Mouse (Mus musculus): Measurements from ENCODE around the gene Zbed5. TPM values are rescaled to one million over a fixed set of nuclear protein-coding genes. Genes with fewer than 3 reads are reported as not detected.
"Not testable (repeated sequence)": the region's sequence is repeated elsewhere in the genome, so short reads cannot be mapped to it uniquely, and the experiment has no call there.

The Zbed5 gene
- polyA plus RNA-seq, 1 experiment from 2014 or later: 6.9 TPM

- ATAC-seq (ENCODE audit: insufficient read depth): no peak
- H3K9ac ChIP-seq: no peak overlapping the region
- TF ChIP-seq CTCF (IDR thresholded peaks at IDR 0.05; ENCODE audit: low read depth): no peak
- peaks cover 40% of the 10 kb centered on the region for H3K36me3 ChIP-seq (ENCODE audit: insufficient read depth)
- no peaks in the 10 kb centered on the region for H3K9me3 ChIP-seq (ENCODE audit: low read depth, low read length)
- H3K27ac ChIP-seq (ENCODE audit: low read depth): no peak overlapping the region
- no peak overlapping the region for H3K4me2 ChIP-seq
- H3K4me3 ChIP-seq (ENCODE audit: low read depth, low read length): no peak overlapping the region
- H3K4me1 ChIP-seq (ENCODE audit: insufficient read depth): no peaks in the 10 kb centered on the region
- H3K27me3 ChIP-seq (ENCODE audit: insufficient read depth, low read length): no peaks in the 10 kb centered on the region
- 65% methylated on average over 3 of the region's 3 CpGs for WGBS
- no peak for DNase-seq
Observed at GRCm38 (mm10) chr5:129879888-129880287, 15.6 kb upstream of the Zbed5 start.

- no peak for TF ChIP-seq CTCF (IDR thresholded peaks at IDR 0.05; ENCODE audit: low read depth)
- H3K4me3 ChIP-seq (ENCODE audit: low read depth, low read length): peak overlapping the region; percentile 92
- WGBS: 22% methylated on average over 10 of the region's 10 CpGs
- no peak for ATAC-seq (ENCODE audit: insufficient read depth)
- H3K36me3 ChIP-seq (ENCODE audit: insufficient read depth): peaks cover 34% of the 10 kb centered on the region
- H3K27ac ChIP-seq (ENCODE audit: low read depth): peak overlapping the region; percentile 93; the same call in 1 of the 2 replicates
- H3K9me3 ChIP-seq (ENCODE audit: low read depth, low read length): no peaks in the 10 kb centered on the region
- H3K27me3 ChIP-seq (ENCODE audit: insufficient read depth, low read length): no peaks in the 10 kb centered on the region
- peak overlapping the region; percentile 93 for H3K4me2 ChIP-seq
- peak; percentile 11 for DNase-seq
- no peaks in the 10 kb centered on the region for H3K4me1 ChIP-seq (ENCODE audit: insufficient read depth)
- peak overlapping the region; percentile 91 for H3K9ac ChIP-seq
Observed at GRCm38 (mm10) chr5:129886271-129886670, 9.3 kb upstream of the Zbed5 start.

- peak within 1 kb of the TSS; percentile 92 for H3K4me3 ChIP-seq (ENCODE audit: low read depth, low read length)
- H3K4me1 ChIP-seq (ENCODE audit: insufficient read depth): no peaks in the 10 kb centered on the region
- WGBS: under 1% methylated on average over 46 of the region's 46 CpGs
- peaks cover 26% of the 10 kb centered on the region for H3K36me3 ChIP-seq (ENCODE audit: insufficient read depth)
- peak; percentile 99 for DNase-seq
- H3K9me3 ChIP-seq (ENCODE audit: low read depth, low read length): no peaks in the 10 kb centered on the region
- H3K27me3 ChIP-seq (ENCODE audit: insufficient read depth, low read length): no peaks in the 10 kb centered on the region
- peak; percentile 100 for ATAC-seq (ENCODE audit: insufficient read depth)
- H3K9ac ChIP-seq: peak within 1 kb of the TSS; percentile 91
- H3K4me2 ChIP-seq: peak within 1 kb of the TSS; percentile 93
- peak within 1 kb of the TSS; percentile 93 for H3K27ac ChIP-seq (ENCODE audit: low read depth)
- no peak for TF ChIP-seq CTCF (IDR thresholded peaks at IDR 0.05; ENCODE audit: low read depth)
Observed at GRCm38 (mm10) chr5:129886911-129887636, 8.4 kb upstream of the Zbed5 start, which contains the start of gene Chchd2. TSS of gene Chchd2 (minus strand) at chr5:129887470.

- ATAC-seq (ENCODE audit: insufficient read depth); H3K4me1 ChIP-seq (ENCODE audit: insufficient read depth); H3K27me3 ChIP-seq (ENCODE audit: insufficient read depth, low read length); H3K4me2 ChIP-seq; H3K9me3 ChIP-seq (ENCODE audit: low read depth, low read length); H3K36me3 ChIP-seq (ENCODE audit: insufficient read depth); H3K4me3 ChIP-seq (ENCODE audit: low read depth, low read length); H3K27ac ChIP-seq (ENCODE audit: low read depth); DNase-seq; H3K9ac ChIP-seq: not testable (repeated sequence)
- WGBS: 76% methylated on average over 4 of the region's 7 CpGs
Observed at GRCm38 (mm10) chr5:129890390-129890789, 5.1 kb upstream of the Zbed5 start.

GRCm38 (mm10) chr5:129898449-129898848 is 2.9 kb downstream of the Zbed5 start, which contains the start of gene Phkg1:
TSS of gene Phkg1 (minus strand) at chr5:129898549.
- TF ChIP-seq CTCF (IDR thresholded peaks at IDR 0.05; ENCODE audit: low read depth): no peak
- no peaks in the 10 kb centered on the region for H3K27me3 ChIP-seq (ENCODE audit: insufficient read depth, low read length)
- no peak within 1 kb of the TSS for H3K9ac ChIP-seq
- no peaks in the 10 kb centered on the region for H3K4me1 ChIP-seq (ENCODE audit: insufficient read depth)
- 98% methylated on average over 1 of the region's 1 CpGs for WGBS
- no peaks in the 10 kb centered on the region for H3K9me3 ChIP-seq (ENCODE audit: low read depth, low read length)
- H3K4me3 ChIP-seq (ENCODE audit: low read depth, low read length): no peak within 1 kb of the TSS
- no peak for ATAC-seq (ENCODE audit: insufficient read depth)
- DNase-seq: no peak
- H3K36me3 ChIP-seq (ENCODE audit: insufficient read depth): peaks cover 8% of the 10 kb centered on the region
- no peak within 1 kb of the TSS for H3K27ac ChIP-seq (ENCODE audit: low read depth)
- H3K4me2 ChIP-seq: no peak within 1 kb of the TSS

- H3K9me3 ChIP-seq (ENCODE audit: low read depth, low read length): no peaks in the 10 kb centered on the region
- H3K4me3 ChIP-seq (ENCODE audit: low read depth, low read length): peak overlapping the region; percentile 54
- peak overlapping the region; percentile 81 for H3K4me2 ChIP-seq
- peak overlapping the region; percentile 57 for H3K9ac ChIP-seq
- no peak for TF ChIP-seq CTCF (IDR thresholded peaks at IDR 0.05; ENCODE audit: low read depth)
- no peaks in the 10 kb centered on the region for H3K27me3 ChIP-seq (ENCODE audit: insufficient read depth, low read length)
- ATAC-seq (ENCODE audit: insufficient read depth) (no peak), DNase-seq (peak; percentile 8)
- H3K4me1 ChIP-seq (ENCODE audit: insufficient read depth): no peaks in the 10 kb centered on the region
- H3K36me3 ChIP-seq (ENCODE audit: insufficient read depth): no peaks in the 10 kb centered on the region
- WGBS: 32% methylated on average over 4 of the region's 4 CpGs
- H3K27ac ChIP-seq (ENCODE audit: low read depth): peak overlapping the region; percentile 58; the same call in 1 of the 2 replicates
Observed at GRCm38 (mm10) chr5:129907775-129908174, 12.3 kb downstream of the Zbed5 start.

GRCm38 (mm10) chr5:129908242-129908965 is 12.9 kb downstream of the Zbed5 start, which contains the start of gene Nupr1l:
TSS of gene Nupr1l (plus strand) at chr5:129908540.
- peak within 1 kb of the TSS; percentile 54 for H3K4me3 ChIP-seq (ENCODE audit: low read depth, low read length)
- ATAC-seq (ENCODE audit: insufficient read depth) (peak; percentile 99), DNase-seq (peak; percentile 98)
- no peaks in the 10 kb centered on the region for H3K4me1 ChIP-seq (ENCODE audit: insufficient read depth)
- H3K9me3 ChIP-seq (ENCODE audit: low read depth, low read length): no peaks in the 10 kb centered on the region
- WGBS: under 1% methylated on average over 63 of the region's 63 CpGs
- H3K4me2 ChIP-seq: peak within 1 kb of the TSS; percentile 81
- no peaks in the 10 kb centered on the region for H3K27me3 ChIP-seq (ENCODE audit: insufficient read depth, low read length)
- no peak; the same call in 1 of the 2 replicates for TF ChIP-seq CTCF (IDR thresholded peaks at IDR 0.05; ENCODE audit: low read depth)
- H3K27ac ChIP-seq (ENCODE audit: low read depth): peak within 1 kb of the TSS; percentile 88
- H3K36me3 ChIP-seq (ENCODE audit: insufficient read depth): no peaks in the 10 kb centered on the region
- H3K9ac ChIP-seq: peak within 1 kb of the TSS; percentile 57
